Mouse (Mus musculus) liver, embryonic 13.5 days (tissue): Measurements from ENCODE around the gene Lmf1. TPM values are rescaled to one million over a fixed set of nuclear protein-coding genes. Genes with fewer than 3 reads are reported as not detected.

Source experiments
- ATAC-seq: fragments of 200-750 bp; cut with Nextera tagmentation; 2 replicates; pipeline ENCODE4 v1.8.0; 2017; ENCODE audit warnings: low read depth, mild to moderate bottlenecking, moderate number of reproducible peaks, moderate library complexity
- DNase-seq: peaks from one replicate; pipeline ENCODE4 v3.0.0; 2022
- H3K27ac ChIP-seq: fragments of 300-500 bp; sonication (generic); 2 replicates; pipeline ENCODE4 v1.5.1; 2015; ENCODE audit warnings: moderate library complexity, mild to moderate bottlenecking, inconsistent platforms
- H3K27me3 ChIP-seq: fragments of 300-500 bp; sonication (generic); 2 replicates; pipeline ENCODE4 v1.6.1; 2015; ENCODE audit warnings: mild to moderate bottlenecking, inconsistent platforms
- H3K36me3 ChIP-seq: fragments of 300-500 bp; sonication (generic); 2 replicates; pipeline ENCODE4 v1.6.1; 2015; ENCODE audit warnings: mild to moderate bottlenecking, inconsistent platforms
- H3K4me1 ChIP-seq: fragments of 300-500 bp; sonication (generic); replicated peaks from 2 replicates; pipeline ENCODE4 v1.6.1; 2015; ENCODE audit warnings: inconsistent platforms
- H3K4me2 ChIP-seq: fragments of 300-500 bp; sonication (generic); 2 replicates; pipeline ENCODE4 v1.6.1; 2015; ENCODE audit warnings: inconsistent platforms, mild to moderate bottlenecking, moderate library complexity
- H3K4me3 ChIP-seq: fragments of 300-500 bp; sonication (generic); replicated peaks from 2 replicates; pipeline ENCODE4 v1.5.1; 2015; ENCODE audit warnings: mild to moderate bottlenecking, inconsistent platforms
- H3K9ac ChIP-seq: fragments of 300-500 bp; sonication (generic); 2 replicates; pipeline ENCODE4 v1.6.1; 2015; ENCODE audit warnings: mild to moderate bottlenecking, inconsistent platforms
- H3K9me3 ChIP-seq: fragments of 300-500 bp; sonication (generic); replicated peaks from 2 replicates; pipeline ENCODE4 v1.6.1; 2016; ENCODE audit warnings: inconsistent platforms
- WGBS: fragments of 180-500 bp; shearing (Covaris S2); methylation state at CpG from one replicate; pipeline ENCODE4 v1.1.7; 2015; ENCODE audit not compliant: insufficient replicate concordance; 5-methylcytosine and 5-hydroxymethylcytosine counted together
- polyA plus RNA-seq: library from polyadenylated mRNA; unstranded; fragments of >200 nt; fragmentation: Nextera tagmentation; extraction: Ambion mirVana; gene quantifications from 2 replicates; pipeline ENCODE4 v1.2.1, GENCODE M21; 2015

Lmf1 gene
- polyA plus RNA-seq, 1 experiment from 2014 or later = 11.6 TPM

DNA sequence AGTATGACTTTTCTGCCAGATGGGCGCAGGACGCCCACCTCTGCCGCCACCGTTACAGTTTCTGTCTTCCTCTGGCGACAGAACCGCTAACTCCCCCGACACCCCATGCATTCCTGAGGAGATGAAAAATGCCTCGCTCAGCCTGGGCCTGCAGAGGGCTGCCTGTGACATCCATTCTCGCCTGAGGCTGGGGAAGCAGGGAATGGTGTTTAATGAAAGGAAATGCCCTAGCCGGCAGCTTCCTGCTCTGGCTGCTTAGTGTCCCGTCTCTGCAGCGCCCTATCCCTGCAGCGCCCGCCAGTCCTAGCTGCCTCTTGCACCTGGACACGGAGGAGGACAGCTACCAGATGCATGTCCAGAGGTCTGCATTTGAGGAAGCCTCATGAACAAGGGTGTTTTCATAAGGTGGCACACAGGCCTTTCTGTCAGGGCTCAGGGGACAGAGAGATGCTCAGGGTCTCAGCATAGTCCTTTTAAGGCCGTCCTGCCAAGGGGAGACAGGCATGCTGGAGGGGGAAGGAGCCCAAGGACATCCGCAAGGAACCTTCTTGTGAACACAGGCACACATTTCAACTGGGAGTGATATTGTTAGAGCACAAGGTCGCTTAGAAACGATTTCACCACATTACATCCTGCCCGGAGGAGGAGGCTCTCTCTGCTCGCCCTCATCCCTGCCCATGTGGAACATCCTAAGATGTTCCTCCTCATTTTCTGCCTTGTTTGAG is 22.1 kb upstream of the Lmf1 start:
- Histone ChIP-seq H3K4me3 (no peak overlapping the region), H3K36me3 (no peaks in the 10 kb centered on the region), H3K9me3 (no peaks in the 10 kb centered on the region), H3K4me2 (peak overlapping the region; percentile 23), H3K27me3 (peaks cover 51% of the 10 kb centered on the region), H3K27ac (no peak overlapping the region), H3K9ac (no peak overlapping the region), H3K4me1 (0 out of 2 replicates have a peak, but pooled peaks cover 3% of the 10 kb centered on the region)
- 7% methylated on average over 21 of the region's 21 CpGs for WGBS
- no peak for ATAC-seq
- no peak for DNase-seq

DNA sequence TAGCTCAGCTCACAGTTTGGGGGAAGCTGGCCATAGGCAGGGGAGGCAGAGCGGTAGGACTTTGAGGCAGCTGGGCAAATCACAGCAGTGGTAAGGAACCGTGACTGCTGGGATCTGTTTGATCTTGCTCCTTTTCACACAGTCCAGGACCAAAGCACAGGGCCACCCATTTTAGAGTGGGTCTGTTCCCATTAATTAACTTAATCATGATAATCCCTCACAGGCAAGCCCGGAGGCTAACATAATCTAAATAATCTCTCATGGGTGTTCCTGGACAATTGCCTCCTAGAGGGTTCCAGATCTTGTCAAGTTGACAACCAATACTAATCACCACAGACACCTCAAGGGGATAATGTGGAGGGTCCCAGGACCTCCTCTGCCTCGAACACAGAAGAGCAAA is 19.3 kb upstream of the Lmf1 start:
- no peak overlapping the region for H3K9ac ChIP-seq
- peaks cover 49% of the 10 kb centered on the region for H3K27me3 ChIP-seq
- no peaks in the 10 kb centered on the region for H3K9me3 ChIP-seq
- WGBS = 48% methylated on average over 4 of the region's 4 CpGs
- no peak for DNase-seq
- no peak for ATAC-seq
- no peak overlapping the region for H3K4me3 ChIP-seq
- H3K36me3 ChIP-seq = no peaks in the 10 kb centered on the region
- H3K4me1 ChIP-seq = 0 out of 2 replicates have a peak, but pooled peaks cover 3% of the 10 kb centered on the region
- H3K4me2 ChIP-seq = no peak overlapping the region
- no peak overlapping the region for H3K27ac ChIP-seq

DNA sequence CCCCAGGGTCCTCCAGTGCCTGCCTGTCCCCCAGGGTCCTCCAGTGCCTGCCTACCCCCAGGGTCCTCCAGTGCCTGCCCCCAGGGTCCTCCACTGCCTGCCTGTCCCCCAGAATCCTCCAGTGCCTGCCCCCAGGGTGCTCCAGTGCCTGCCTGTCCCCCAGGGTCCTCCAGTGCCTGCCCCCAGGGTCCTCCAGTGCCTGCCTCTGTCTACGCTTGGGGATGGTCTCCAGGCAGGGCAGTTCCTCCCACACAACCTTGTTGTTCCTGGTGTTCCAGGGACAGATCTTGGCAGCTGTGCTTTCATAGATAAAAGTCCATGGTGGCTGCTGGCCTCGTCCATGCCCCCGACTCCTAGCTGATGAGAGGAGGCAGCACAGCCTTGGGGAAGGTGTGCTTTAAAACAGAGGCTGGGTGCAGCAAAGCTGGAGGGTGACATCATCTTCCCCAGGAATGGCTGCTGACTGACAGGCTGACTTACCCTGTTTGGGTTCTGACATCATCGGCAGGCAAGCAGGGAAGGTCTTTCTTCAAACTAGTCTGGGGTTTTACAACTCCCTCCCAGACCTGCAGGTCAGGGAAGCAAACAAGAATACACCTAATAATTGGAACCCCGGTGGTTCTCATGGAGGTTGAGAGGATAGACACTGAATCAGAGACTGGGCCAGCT is 18.2 kb upstream of the Lmf1 start:
- Histone ChIP-seq H3K27ac (no peak overlapping the region), H3K4me1 (0 out of 2 replicates have a peak, but pooled peaks cover under 1% of the 10 kb centered on the region), H3K27me3 (peaks cover 38% of the 10 kb centered on the region), H3K9me3 (no peaks in the 10 kb centered on the region), H3K4me2 (no peak overlapping the region), H3K4me3 (no peak overlapping the region), H3K9ac (no peak overlapping the region), H3K36me3 (no peaks in the 10 kb centered on the region)
- DNase-seq = no peak
- ATAC-seq = no peak
- WGBS = 41% methylated on average over 5 of the region's 5 CpGs

DNA sequence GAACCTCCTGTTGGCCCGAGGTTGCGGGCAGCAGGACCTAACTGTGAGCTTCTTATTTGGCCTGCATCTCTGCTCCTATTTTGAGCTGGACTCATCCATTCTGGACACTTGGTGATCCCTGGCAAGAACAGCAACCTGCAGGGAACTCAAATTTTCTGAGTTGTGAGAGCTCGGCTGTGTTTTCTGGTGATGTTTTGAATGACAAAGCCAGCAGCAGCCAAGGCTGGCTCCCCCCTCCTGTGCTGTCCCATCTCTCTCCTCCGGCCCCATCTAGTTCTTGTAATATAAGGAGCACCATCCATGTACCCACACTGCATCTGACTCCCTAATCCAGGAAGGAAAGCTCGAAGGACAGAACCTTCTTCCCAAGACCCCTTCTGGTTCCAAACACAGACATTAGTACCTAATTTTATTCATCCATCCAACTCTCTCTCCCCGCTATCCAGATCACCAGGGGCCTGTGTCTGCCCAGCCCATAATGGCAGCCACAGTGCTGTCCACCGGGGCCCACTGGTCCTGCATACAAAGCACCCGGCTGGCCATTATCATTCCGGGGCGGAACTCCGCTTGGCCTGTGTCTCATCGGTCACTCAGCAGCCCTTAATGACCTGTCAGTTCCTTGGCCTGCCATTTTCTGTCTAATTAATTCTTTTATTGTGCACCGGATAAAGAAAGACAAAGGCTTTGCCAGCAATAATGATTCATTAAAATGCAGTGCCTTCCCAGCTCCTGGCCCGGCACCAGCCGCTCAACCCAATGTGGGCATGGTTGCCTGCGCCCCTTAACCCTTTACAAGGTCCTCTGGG is 17.5 kb upstream of the Lmf1 start:
- Histone ChIP-seq H3K9me3 (no peaks in the 10 kb centered on the region), H3K4me2 (no peak overlapping the region), H3K27me3 (peaks cover 36% of the 10 kb centered on the region), H3K27ac (no peak overlapping the region), H3K4me1 (no peaks in the 10 kb centered on the region), H3K9ac (no peak overlapping the region), H3K4me3 (no peak overlapping the region), H3K36me3 (no peaks in the 10 kb centered on the region)
- DNase-seq (no peak), ATAC-seq (no peak)
- whole genome bisulfite sequencing = 70% methylated on average over 16 of the region's 16 CpGs

DNA sequence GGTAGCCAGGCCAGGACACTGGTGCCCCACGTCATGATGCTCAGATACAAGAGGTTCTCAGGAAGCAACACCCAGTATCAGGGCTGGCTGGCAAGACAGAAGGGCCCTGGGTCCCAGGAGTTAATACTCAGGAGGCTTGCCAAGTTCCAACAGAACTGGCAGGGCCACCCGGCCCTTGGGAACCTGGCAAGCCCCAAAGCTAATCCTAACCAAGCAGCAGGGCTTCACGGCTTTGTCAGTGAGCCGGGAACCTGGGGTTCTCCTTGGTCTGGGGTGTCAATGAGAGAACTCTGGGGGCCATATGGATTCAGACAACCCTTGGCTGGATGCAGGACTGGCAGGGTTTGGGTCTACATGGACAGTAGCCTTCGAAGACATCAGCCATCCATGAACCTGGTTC is 14.4 kb upstream of the Lmf1 start:
- H3K36me3 ChIP-seq = no peaks in the 10 kb centered on the region
- H3K4me1 ChIP-seq = no peaks in the 10 kb centered on the region
- no peak for DNase-seq
- H3K27ac ChIP-seq = no peak overlapping the region
- no peak overlapping the region for H3K9ac ChIP-seq
- no peak for ATAC-seq
- no peaks in the 10 kb centered on the region for H3K9me3 ChIP-seq
- no peak overlapping the region for H3K4me3 ChIP-seq
- H3K4me2 ChIP-seq = no peak overlapping the region
- 54% methylated on average over 5 of the region's 5 CpGs for WGBS
- peaks cover 35% of the 10 kb centered on the region for H3K27me3 ChIP-seq

DNA sequence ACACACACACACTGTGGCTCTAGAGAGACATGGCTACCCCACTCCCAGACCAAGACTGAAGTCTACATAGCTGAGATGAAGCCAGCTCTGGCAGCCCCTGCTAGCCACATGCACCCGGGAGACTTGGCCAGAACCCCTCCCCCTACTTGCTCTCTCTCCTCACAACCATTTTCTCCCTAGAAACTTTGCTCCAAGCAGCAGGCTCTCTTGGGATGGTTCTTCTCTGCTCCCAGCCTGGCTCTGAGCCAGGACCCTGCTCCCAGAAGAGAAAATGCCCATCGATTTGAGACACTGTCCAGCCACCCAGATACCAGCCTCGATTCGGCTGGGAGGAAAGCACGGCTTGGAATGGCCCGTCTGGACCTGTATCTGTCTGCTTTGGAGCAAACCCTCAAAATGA is 13.6 kb upstream of the Lmf1 start:
- Histone ChIP-seq H3K36me3 (no peaks in the 10 kb centered on the region), H3K27ac (no peak overlapping the region), H3K4me1 (peaks cover 4% of the 10 kb centered on the region; the same call in 1 of the 2 replicates), H3K9me3 (no peaks in the 10 kb centered on the region), H3K4me3 (no peak overlapping the region), H3K4me2 (no peak overlapping the region), H3K27me3 (peaks cover 41% of the 10 kb centered on the region), H3K9ac (no peak overlapping the region)
- ATAC-seq = no peak
- 26% methylated on average over 6 of the region's 6 CpGs for WGBS
- no peak for DNase-seq

DNA sequence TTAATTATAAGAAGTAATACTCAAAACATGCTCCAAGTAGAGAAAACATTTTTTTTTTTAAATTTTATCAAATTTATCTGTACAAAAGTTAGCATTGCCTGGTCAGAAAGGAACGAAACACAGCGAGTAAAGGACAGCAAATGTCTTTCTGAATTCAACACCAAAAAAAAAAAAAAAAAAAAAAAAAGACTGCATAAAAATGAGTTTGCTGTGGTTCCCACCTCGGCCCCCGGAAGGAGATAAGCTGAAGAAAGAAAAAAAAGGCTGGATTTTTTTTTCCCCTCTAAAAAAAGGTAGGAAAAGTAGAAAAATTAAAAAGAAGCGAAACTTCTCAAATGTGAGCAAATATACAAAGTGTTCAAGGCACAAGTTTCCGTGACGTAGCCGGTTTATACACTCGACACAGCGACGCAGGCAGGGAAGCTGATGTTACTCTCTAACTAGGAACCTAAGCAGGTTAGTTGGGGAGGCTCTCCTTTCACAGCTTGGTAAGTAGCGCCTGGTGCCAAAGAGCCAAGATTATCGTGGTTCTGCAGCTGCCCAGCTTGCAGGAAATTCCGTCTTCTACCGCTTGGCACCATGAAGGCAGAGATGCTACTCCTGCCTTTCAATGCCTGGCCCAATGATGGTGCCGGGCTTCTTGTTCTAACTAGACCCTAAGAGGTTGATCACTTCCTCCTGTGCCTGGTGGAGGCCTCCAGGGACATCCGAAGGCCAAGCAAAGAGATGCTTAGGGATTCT is 12.9 kb upstream of the Lmf1 start:
- Histone ChIP-seq H3K4me3 (no peak overlapping the region), H3K4me2 (no peak overlapping the region), H3K36me3 (no peaks in the 10 kb centered on the region), H3K9me3 (no peaks in the 10 kb centered on the region), H3K27me3 (peaks cover 48% of the 10 kb centered on the region), H3K9ac (no peak overlapping the region), H3K27ac (no peak overlapping the region), H3K4me1 (peaks cover 12% of the 10 kb centered on the region; the same call in 1 of the 2 replicates)
- no peak for DNase-seq
- ATAC-seq = no peak
- 62% methylated on average over 17 of the region's 17 CpGs for WGBS

DNA sequence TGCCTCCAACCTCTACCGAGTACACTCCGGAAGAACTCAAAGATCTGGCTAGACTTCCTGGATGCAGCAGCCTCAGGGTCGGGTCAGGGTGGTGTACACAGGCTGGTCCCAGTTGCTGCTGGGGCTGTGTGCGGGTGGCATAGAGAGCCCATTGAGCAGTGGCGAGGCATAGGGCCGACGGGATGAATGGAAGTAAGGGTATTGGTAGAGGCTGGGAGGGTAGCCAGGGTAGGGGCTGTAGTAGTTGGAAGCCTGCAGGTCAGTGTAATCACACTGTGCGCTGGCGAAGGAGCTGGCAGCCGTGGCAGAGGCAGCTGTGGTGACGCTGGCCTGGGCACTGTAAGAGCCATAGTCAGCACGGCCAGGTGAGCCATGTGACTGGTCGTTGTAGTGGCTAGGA is 11.6 kb upstream of the Lmf1 start:
- WGBS = 70% methylated on average over 13 of the region's 13 CpGs
- Histone ChIP-seq H3K27me3 (peaks cover 61% of the 10 kb centered on the region), H3K27ac (no peak overlapping the region), H3K4me1 (peaks cover 15% of the 10 kb centered on the region; the same call in 1 of the 2 replicates), H3K4me3 (no peak overlapping the region), H3K9me3 (no peaks in the 10 kb centered on the region), H3K36me3 (no peaks in the 10 kb centered on the region), H3K4me2 (no peak overlapping the region), H3K9ac (no peak overlapping the region)
- DNase-seq (no peak), ATAC-seq (no peak)

DNA sequence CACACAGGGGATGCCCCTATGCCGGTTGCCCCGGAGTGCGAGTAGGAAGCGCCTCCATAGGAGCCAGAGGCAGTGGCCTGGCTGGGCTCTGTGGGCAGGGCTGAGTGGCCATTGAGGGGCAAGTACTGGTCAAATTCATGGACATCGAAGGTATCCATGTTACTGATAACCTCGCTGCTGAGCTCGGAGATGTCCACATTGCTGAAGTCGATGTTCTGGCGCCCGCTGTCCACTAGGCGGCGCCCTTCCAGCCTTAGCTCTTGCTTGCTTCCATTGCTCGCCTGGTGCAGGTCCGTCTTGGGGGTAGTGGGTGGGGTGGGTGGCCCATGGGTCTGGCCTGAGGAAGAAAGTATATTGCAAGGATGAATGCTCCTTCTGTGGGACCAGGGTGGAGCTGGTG is 11.1 kb upstream of the Lmf1 start:
- WGBS = 22% methylated on average over 14 of the region's 14 CpGs

DNA sequence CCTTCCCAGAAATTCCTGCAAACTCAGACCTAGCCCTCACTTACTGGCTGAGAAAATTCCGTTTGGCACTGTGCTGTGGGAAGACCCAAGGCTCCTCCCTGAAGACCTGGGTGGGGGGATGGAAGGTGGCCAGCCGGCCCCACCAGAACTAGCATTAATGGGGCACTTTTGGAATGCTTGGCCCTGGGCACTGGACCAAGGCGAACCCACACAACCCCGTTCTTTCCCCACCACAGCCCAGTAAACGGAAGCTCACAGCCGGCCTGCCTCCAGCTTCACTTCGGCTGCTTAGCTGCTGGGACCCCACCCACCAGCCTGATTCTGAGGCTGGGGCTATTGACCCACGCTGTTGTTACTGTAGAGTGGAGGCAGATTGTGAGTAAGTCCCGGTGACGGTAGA is 10.7 kb upstream of the Lmf1 start:
- Histone ChIP-seq H3K9me3 (no peaks in the 10 kb centered on the region), H3K27ac (no peak overlapping the region), H3K9ac (no peak overlapping the region), H3K36me3 (no peaks in the 10 kb centered on the region), H3K4me2 (no peak overlapping the region), H3K27me3 (peaks cover 69% of the 10 kb centered on the region), H3K4me1 (peaks cover 15% of the 10 kb centered on the region; the same call in 1 of the 2 replicates), H3K4me3 (no peak overlapping the region)
- no peak for ATAC-seq
- no peak for DNase-seq
- 40% methylated on average over 10 of the region's 10 CpGs for WGBS

More for the DNA sequence above, 11.1 kb upstream of the Lmf1 start:
- H3K9me3 ChIP-seq = no peaks in the 10 kb centered on the region
- H3K36me3 ChIP-seq = no peaks in the 10 kb centered on the region
- H3K4me3 ChIP-seq = no peak overlapping the region
- no peak for ATAC-seq
- no peak overlapping the region for H3K27ac ChIP-seq
- DNase-seq = peak; percentile 25
- H3K4me1 ChIP-seq = peaks cover 15% of the 10 kb centered on the region; the same call in 1 of the 2 replicates
- H3K4me2 ChIP-seq = no peak overlapping the region
- no peak overlapping the region for H3K9ac ChIP-seq
- peaks cover 66% of the 10 kb centered on the region for H3K27me3 ChIP-seq

DNA sequence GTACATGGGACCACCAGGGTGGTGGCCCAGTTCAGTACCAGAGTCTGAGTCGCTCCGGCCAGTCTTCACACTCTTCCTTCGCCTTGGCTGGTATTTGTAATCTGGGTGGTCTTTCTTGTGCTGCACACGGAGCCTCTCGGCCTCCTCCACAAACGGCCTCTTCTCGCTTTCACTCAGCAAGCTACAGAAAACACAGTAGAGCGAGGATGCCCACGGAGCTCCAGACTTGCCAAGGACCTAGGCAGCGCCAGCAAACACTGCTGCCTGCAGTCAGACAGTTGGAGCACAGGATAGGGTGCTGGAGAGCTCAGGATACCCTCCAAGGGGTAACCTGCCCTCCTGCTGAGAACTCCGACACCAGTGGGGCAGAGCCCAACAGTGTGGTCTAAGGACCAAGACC is 10.0 kb upstream of the Lmf1 start:
- ATAC-seq = no peak
- no peak overlapping the region for H3K4me2 ChIP-seq
- peaks cover 76% of the 10 kb centered on the region for H3K27me3 ChIP-seq
- WGBS = 74% methylated on average over 11 of the region's 11 CpGs
- H3K9me3 ChIP-seq = no peaks in the 10 kb centered on the region
- peaks cover 15% of the 10 kb centered on the region; the same call in 1 of the 2 replicates for H3K4me1 ChIP-seq
- DNase-seq = no peak
- no peaks in the 10 kb centered on the region for H3K36me3 ChIP-seq
- no peak overlapping the region for H3K27ac ChIP-seq
- H3K4me3 ChIP-seq = no peak overlapping the region
- no peak overlapping the region for H3K9ac ChIP-seq
